Mouse (Mus musculus) E14TG2a.4 (cell line): ENCODE data around the gene Ppox.

Source experiments
- H3K27me3 ChIP-seq: 2 replicates; pipeline ENCODE4 v1.6.1; 2014; ENCODE audit warnings: low read length, control low read depth; ENCODE audit not compliant: insufficient read depth
- H3K36me3 ChIP-seq: 2 replicates; pipeline ENCODE4 v1.6.1; 2014; ENCODE audit warnings: low read length, control low read depth; ENCODE audit not compliant: insufficient read depth
- H3K4me1 ChIP-seq: replicated peaks from 2 replicates; pipeline ENCODE4 v1.6.1; 2014; ENCODE audit warnings: low read depth, low read length, control low read depth
- H3K4me3 ChIP-seq: replicated peaks from 2 replicates; pipeline ENCODE4 v1.5.1; 2014; ENCODE audit warnings: mild to moderate bottlenecking, low read length
- H3K9me3 ChIP-seq: 2 replicates; pipeline ENCODE4 v1.6.1; 2014; ENCODE audit warnings: low read length, control low read depth
- CTCF ChIP-seq: conservative IDR thresholded peaks from 2 replicates; pipeline ENCODE4 v1.5.1; 2014; ENCODE audit warnings: low read length
- NANOG ChIP-seq: IDR thresholded peaks from 2 replicates; pipeline ENCODE4 v1.6.1; 2014; ENCODE audit warnings: borderline replicate concordance, low read length, mixed read lengths
- POU5F1 ChIP-seq: IDR thresholded peaks from 2 replicates; pipeline ENCODE4 v1.6.1; 2014; ENCODE audit warnings: low read length, borderline replicate concordance

Ppox gene

DNA sequence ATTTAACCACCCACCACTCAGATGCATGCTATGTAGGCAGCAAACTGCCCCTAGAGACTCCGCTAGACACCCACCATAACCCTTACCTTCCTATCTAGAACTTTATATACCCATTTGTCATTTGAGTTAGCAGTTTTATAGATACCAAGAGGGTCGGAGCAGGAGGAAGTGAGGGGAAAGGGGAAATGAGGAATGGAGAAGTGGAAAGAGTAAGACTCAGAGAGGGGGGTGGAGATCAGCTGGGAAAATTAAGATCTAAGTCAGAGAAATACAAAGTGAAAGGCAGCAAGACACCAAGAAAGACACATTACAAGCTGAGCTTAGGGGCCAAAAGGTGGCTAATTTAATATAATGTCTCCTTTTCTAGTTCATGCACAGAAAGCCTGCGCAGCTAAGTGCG, 46.4 kb downstream of the Ppox start:
- H3K27me3 ChIP-seq = no peaks in the 10 kb centered on the region
- no peak for TF ChIP-seq CTCF
- peak overlapping the region; percentile 23; the same call in 1 of the 2 replicates for H3K4me3 ChIP-seq
- peaks cover 53% of the 10 kb centered on the region for H3K36me3 ChIP-seq
- peaks cover 52% of the 10 kb centered on the region for H3K4me1 ChIP-seq
- H3K9me3 ChIP-seq = no peaks in the 10 kb centered on the region

DNA sequence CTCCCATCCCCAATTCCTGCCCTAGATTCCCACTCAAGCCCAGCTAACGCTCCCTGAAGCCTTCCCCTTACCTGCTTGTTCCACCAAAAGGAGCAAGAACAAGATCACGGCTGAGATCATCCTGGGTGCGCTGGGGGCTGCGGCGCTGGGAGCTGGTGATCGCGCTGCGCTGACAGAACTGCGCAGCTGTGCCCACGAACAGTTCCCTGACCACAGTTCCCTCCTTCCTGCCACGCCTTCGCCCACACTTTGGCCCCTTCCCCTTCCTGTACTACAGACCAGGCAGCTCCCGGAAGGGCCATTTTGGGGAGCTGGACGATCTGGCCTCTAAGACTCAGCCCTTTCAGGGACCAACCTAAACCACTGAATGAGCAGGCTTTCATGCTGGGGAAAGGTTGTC, 46.9 kb downstream of the Ppox start, which contains the start of gene Fcer1g:
Fcer1g (minus strand) TSS at position 240 of the 400 bp plus-strand sequence.
- Histone ChIP-seq H3K4me3 (peak within 1 kb of the TSS; percentile 23; the same call in 1 of the 2 replicates), H3K9me3 (no peaks in the 10 kb centered on the region), H3K27me3 (no peaks in the 10 kb centered on the region), H3K36me3 (peaks cover 49% of the 10 kb centered on the region), H3K4me1 (peaks cover 52% of the 10 kb centered on the region)
- no peak for TF ChIP-seq CTCF
- TF ChIP-seq NANOG = no peak
- no peak for TF ChIP-seq POU5F1

GRCm38 (mm10) chr1:171232800-171233730, 47.9 kb downstream of the Ppox start:
- Histone ChIP-seq H3K9me3 (no peaks in the 10 kb centered on the region), H3K36me3 (peaks cover 39% of the 10 kb centered on the region), H3K4me1 (peaks cover 49% of the 10 kb centered on the region), H3K4me3 (no peak overlapping the region), H3K27me3 (no peaks in the 10 kb centered on the region)
- TF ChIP-seq POU5F1 (no peak), CTCF (no peak), NANOG (no peak)

GRCm38 (mm10) chr1:171232348-171232747, 48.6 kb downstream of the Ppox start:
- Histone ChIP-seq H3K27me3 (no peaks in the 10 kb centered on the region), H3K9me3 (no peaks in the 10 kb centered on the region), H3K4me1 (peaks cover 51% of the 10 kb centered on the region), H3K36me3 (peaks cover 32% of the 10 kb centered on the region), H3K4me3 (no peak overlapping the region)
- TF ChIP-seq NANOG (no peak), POU5F1 (no peak), CTCF (no peak)

GRCm38 (mm10) chr1:171231844-171232243, 49.1 kb downstream of the Ppox start:
- Histone ChIP-seq H3K4me3 (no peak overlapping the region), H3K36me3 (peaks cover 27% of the 10 kb centered on the region), H3K27me3 (no peaks in the 10 kb centered on the region), H3K9me3 (no peaks in the 10 kb centered on the region), H3K4me1 (peaks cover 48% of the 10 kb centered on the region)
- no peak for TF ChIP-seq POU5F1
- no peak for TF ChIP-seq NANOG
- TF ChIP-seq CTCF = no peak

DNA sequence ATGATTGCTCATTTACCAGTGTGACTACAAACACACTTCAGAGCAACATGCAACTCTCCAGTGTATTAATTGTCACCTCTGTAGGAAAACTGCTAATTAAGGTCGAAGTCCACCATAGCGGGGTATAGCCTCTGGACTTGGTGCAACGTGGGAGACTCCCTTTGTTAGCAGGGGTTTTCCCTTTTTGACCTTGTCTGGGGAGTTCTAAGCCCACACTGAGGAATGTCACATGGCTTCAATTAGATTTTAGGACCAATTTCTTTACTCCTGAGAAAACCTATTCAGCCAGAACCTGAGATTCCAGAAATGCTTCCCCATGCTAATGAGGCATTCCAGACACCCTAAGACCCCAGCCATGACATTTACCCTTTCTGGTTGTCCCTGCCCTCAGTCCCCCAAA, 50.8 kb downstream of the Ppox start:
- H3K4me1 ChIP-seq = peaks cover 53% of the 10 kb centered on the region
- TF ChIP-seq POU5F1 = no peak
- TF ChIP-seq NANOG = no peak
- no peak for TF ChIP-seq CTCF

DNA sequence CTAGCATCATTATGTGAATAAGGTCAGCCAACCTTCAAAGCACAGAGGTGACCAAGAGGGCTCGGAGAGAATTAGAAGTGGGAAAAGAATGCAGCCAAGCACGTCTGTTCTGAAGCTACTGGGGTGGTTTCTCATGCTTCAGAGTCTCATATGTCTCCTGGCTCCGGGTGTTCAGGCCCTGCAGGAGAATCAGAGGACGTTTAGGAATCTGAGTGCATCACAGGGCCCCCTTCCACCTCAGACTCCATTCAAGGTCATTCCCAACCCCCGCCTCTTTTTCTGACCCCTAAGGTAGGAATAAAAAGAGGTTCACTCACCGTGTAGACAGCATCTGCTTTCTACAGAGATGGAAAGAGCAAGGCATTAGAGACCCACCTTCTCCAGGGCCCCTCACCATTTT, 51.2 kb downstream of the Ppox start:
- no peaks in the 10 kb centered on the region for H3K9me3 ChIP-seq
- TF ChIP-seq CTCF (no peak), NANOG (no peak), POU5F1 (no peak)

More for the DNA sequence above, 50.8 kb downstream of the Ppox start:
- Histone ChIP-seq H3K36me3 (peaks cover 12% of the 10 kb centered on the region), H3K4me3 (no peak overlapping the region), H3K27me3 (no peaks in the 10 kb centered on the region), H3K9me3 (no peaks in the 10 kb centered on the region)

DNA sequence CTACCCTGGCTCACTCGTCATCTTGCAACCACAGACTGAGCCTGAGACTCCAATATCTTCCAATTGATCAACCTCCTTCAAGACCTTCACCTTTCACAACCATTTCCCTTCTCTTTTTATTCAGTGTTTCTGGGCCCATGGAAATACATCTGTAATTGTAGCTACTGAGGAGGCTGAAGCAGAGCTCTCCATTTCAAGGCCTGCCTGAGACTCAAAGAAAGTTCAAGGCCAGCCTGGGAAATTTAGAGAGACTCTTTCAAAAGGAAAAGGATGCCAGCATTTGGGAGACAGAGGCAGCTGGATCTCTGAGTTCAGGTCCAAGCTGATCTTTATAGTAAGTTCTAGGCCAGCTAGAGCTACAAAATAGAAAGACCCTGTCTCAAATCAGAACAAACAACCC, 53.1 kb downstream of the Ppox start:
- Histone ChIP-seq H3K9me3 (no peaks in the 10 kb centered on the region), H3K27me3 (no peaks in the 10 kb centered on the region), H3K36me3 (no peaks in the 10 kb centered on the region), H3K4me1 (peaks cover 45% of the 10 kb centered on the region), H3K4me3 (no peak overlapping the region)
- TF ChIP-seq POU5F1 = no peak
- no peak for TF ChIP-seq CTCF
- no peak for TF ChIP-seq NANOG

More for the DNA sequence above, 51.2 kb downstream of the Ppox start:
- no peak overlapping the region for H3K4me3 ChIP-seq
- H3K36me3 ChIP-seq = peaks cover 7% of the 10 kb centered on the region
- H3K27me3 ChIP-seq = no peaks in the 10 kb centered on the region
- peaks cover 52% of the 10 kb centered on the region for H3K4me1 ChIP-seq

- no peaks in the 10 kb centered on the region for H3K9me3 ChIP-seq
- TF ChIP-seq POU5F1 (no peak), NANOG (no peak), CTCF (no peak)
- H3K27me3 ChIP-seq = no peaks in the 10 kb centered on the region
Measured at GRCm38 (mm10) chr1:171226780-171227179, 54.2 kb downstream of the Ppox start.

More at GRCm38 (mm10) chr1:171226780-171227179, 54.2 kb downstream of the Ppox start:
- H3K4me3 ChIP-seq = no peak overlapping the region
- peaks cover 49% of the 10 kb centered on the region for H3K4me1 ChIP-seq
- no peaks in the 10 kb centered on the region for H3K36me3 ChIP-seq
